Mouse (Mus musculus) hematopoietic stem cell, adult 5-6 weeks (primary cell): ENCODE results near the gene Pik3r5. TPM values are rescaled to one million over a fixed set of nuclear protein-coding genes. Genes with fewer than 3 reads are reported as not detected.

Experiments
- ATAC-seq, 2 experiments: fragments of 125-278 bp in 1 of 2; replicated peaks in 1 of 2; 2 replicates each; pipeline ENCODE4 v1.8.0; 2016 to 2017; ENCODE audit warnings: inconsistent platforms in 2 of 2, mild to moderate bottlenecking in 2 of 2, moderate number of reproducible peaks in 2 of 2, low read depth in 1 of 2, moderate TSS enrichment in 1 of 2; ENCODE audit not compliant: low FRiP score in 2 of 2, poor library complexity in 2 of 2, severe bottlenecking in 2 of 2, insufficient read depth in 1 of 2, low TSS enrichment in 1 of 2
- total RNA-seq: library from RNA; stranded (forward); fragments of 172-1452, 232-1000 nt; gene quantifications from 2 replicates; pipeline ENCODE4 v1.2.3, GENCODE M21; 2017

Pik3r5 gene
- total RNA-seq, 1 experiment from 2014 or later, result 3.6 TPM

- no peak for ATAC-seq
Measured at GRCm38 (mm10) chr11:68398891-68399547, 32.9 kb upstream of the Pik3r5 start.

GRCm38 (mm10) chr11:68399548-68400020 is 32.3 kb upstream of the Pik3r5 start:
- no peak for ATAC-seq

DNA sequence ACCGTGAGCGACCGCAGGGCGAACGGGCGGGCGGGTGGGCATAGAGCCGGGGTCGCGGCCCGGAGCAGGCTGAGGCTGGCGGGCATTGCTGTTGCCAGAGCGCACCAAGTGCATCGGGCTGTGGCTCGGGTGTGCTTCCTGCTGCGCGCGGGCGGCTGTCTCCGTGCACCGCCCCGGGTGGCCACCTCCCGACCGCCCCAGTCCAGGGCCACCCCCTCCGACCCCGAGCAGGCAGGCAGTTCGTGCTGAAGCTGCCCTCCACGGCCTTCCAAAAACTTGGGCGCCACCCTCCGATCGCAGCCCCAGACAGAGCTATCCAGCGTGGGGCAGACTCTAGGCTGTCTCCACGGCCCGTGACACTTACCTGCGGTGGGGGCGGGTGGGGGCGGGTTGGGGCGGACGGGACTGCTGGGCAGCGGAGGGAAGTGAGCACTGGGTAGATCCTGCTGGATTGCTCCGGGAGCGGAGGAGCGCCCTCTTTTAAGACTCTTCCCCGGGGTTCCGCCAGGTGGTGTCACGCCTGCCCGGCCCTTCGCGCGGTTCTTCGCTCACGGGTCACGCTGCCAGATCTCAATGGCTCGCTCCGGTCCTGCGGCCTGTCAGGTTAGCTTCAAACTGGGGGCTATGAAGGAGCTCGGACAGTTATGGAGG is 31.8 kb upstream of the Pik3r5 start:
- peak; percentile 43 to 52; a peak in 3 of 4 replicates for ATAC-seq

DNA sequence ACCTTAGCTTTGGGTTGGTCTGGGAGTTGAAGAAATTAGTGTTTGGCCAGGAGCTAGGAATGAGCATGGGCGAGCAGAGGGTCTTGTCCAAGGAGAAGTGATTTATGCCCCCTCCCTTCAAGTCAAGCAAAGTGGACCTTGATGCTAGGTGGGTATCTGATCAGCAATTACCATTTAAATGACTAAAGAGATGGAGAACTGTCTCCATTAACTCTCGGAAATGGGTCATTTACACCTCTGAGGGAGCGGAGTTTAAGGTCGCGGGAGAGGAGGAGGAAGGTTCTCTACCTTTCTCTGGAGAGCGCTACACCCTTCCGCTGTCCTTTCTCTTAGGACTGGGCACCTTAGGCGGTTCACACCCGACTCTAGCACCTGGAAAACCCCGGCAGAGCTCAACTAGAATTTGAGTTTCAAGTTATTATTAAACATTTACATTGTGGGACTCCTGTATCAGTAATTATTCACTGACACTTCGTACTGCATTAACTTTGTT is 31.1 kb upstream of the Pik3r5 start, which contains the start of gene Ntn1:
TSS of gene Ntn1 (minus strand) at position 97 of the 493 bp plus-strand sequence.
- no peak for ATAC-seq

- ATAC-seq, result no peak
Measured at GRCm38 (mm10) chr11:68401428-68401827, 30.5 kb upstream of the Pik3r5 start.

DNA sequence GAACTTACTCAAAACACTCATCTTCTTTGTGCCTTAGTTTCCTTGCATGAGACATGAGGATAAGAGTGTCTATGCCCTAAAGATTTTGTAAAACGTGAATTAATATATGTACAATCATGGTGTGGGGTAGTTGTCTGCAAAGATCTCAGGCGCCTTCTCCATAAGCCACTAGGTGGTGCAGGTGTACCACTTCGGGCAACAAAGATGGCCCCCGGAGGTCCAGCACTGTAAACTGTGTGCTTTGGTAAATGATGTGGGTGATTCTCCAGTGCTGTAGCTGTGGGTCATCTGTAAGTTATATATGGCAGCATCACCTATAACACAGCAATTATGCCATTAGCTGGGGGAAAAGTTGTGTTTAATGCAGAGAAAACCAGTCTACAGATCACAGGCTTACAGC is 27.7 kb upstream of the Pik3r5 start:
- no peak for ATAC-seq

DNA sequence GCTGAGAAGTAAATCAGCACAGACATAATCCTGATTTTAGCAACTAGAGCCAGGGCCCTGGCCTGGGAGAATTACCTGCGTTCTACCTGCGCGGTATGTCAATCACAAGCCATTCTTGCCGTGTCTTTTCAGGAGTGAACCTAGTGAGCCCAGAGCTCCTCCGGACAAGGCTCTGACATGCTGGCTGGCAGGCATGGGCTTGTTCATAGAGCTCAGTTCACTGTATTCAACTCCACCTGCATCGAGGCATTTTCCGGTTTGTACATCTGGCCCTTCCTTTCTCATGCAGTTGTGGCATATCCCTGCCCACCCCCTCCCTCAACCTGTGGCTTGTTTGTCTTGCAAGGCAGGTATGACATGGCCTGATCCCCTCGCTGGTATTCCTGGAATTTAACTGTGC is 26.3 kb upstream of the Pik3r5 start:
- ATAC-seq, result no peak

DNA sequence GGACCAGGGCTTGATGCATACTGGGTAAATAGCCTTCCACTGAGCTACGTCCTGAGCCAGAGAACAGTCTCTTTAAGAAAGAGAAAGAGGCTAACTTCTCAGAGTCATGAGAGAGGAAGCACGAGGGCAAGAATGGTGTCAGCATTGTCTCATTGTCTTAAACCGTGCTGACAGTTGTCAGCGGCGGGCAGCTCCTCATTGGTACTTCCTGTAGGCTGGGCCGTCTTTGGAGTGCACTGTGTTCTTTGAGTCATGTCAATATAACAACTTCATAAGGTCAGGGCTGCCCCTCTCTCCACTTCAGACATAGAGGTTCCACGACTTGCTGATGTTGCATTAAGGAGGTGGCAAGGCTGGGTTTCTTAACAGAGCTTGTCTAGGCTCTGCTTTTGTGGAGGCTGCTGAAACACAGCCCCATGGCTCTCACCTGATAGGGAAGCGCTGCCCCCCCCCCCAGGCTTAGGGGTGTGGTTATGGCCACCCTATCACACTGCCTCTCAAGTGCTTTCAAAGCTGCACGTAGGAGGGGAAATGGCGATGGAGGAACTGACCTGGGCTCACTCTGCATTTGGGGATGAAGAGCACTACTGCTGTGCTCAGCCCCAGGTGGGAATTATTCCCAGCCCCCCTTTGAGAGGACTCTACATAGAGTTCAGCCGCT is 24.5 kb upstream of the Pik3r5 start:
- no peak for ATAC-seq

DNA sequence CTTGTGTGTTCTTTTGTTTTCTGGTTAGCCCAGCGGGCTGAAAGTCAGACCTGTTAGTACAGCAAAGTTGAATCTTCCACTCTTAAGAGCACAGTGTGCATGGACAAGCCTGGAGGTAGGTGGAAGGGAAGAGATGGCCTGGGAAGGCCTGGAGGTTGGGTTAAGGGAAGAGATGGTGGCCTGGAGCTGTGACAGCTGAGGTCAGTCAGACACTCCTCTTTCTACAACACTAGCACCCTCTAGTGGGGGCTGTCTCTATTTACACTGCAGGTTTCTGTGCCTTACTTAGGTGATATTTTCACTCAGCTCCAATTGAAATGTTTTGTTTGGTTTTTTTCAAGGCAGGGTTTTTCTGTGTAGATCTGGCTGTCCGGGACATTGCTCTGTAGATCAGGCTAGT is 23.8 kb upstream of the Pik3r5 start:
- peak; percentile 73 to 82; a peak in 3 of 4 replicates for ATAC-seq

DNA sequence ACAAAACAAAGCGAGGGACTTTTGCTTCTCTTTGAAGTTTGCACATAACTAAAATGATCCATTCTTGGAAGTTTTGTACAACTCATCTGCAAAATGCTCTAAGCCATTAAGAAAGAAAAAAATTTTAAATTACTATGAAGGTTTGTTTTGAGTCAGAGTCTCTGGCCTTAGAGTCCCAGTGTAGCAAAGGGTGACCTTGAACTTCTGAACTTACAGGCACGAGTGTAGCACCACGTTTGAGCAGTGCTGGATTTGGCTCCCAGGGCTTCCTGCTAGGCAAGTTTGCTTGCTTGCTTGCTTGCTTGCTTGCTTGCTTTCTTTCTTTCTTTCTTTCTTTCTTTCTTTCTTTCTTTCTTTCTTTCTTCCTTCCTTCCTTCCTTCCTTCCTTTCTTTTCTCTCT is 14.9 kb upstream of the Pik3r5 start:
- no peak for ATAC-seq

DNA sequence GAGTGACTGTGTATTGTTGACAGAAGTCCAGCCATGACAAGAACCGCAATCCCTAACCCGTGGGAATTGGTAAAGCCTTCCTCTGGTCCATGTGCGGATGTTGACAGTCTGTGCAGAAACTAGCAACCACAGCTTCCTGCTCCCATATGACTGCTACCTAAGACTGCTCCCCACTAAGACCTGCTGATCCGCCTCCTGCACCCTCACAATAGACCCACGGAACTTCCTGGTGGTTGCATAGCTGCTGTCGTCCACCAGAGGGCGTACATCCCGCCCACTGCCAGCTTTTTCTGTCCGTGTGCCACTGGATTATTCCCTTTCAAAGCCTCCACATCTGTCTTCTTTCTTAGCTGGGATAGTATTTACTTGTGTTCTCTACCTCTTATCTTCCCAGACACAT is 14.1 kb upstream of the Pik3r5 start:
- ATAC-seq, result peak; percentile 88 to 96

GRCm38 (mm10) chr11:68425492-68426315 is 6.2 kb upstream of the Pik3r5 start:
- no peak for ATAC-seq

DNA sequence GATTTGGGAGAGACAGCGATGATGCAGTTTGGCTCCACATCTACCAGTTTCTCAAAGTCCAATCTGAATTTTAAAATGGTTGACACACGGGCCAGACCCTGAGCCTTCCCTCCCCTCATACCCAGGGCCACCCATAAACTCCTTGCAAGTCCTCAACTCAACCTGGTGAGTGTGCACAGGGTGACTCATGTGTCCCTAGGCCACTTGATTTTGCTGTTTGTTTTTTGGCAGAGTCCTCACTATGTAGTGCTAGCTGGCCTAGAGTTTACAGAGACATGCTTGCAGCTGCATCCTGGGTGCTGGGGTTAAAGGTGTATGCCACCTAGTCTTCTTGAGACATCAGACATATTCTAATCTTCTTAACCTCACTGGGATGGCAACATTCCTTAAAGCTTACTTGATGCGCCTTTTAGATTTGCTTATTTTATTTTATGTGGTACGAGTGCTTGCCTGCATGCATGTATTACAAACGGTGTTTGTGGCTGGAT is 4.8 kb upstream of the Pik3r5 start:
- no peak for ATAC-seq

DNA sequence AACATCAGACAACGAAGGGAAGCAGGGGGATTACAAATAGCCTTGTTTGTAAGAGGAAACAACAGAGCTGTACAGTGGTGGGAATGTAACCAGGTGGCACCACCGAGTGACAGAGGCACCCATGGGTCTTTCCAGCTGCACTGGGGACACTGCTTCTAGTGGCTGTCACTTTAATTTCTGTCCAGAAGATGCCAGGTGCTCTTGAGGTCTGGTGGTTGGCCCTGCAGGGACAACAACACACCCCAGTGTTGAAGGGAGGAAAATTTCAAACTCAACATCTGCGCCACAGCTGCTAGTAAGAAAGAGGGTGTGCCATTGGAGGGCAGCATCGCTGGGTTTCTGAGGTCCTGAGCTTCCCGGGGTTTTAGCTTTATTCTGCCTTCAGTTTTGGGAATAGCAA is 1.3 kb upstream of the Pik3r5 start:
- no peak; a peak in 1 of 4 replicates for ATAC-seq

- peak; percentile 4 to 39; a peak in 2 of 4 replicates for ATAC-seq
Measured at GRCm38 (mm10) chr11:68432361-68433021, 570 bp downstream of the Pik3r5 start.

GRCm38 (mm10) chr11:68433534-68433933 is 1.6 kb downstream of the Pik3r5 start:
- ATAC-seq, result no peak

GRCm38 (mm10) chr11:68434697-68435096 is 2.8 kb downstream of the Pik3r5 start:
- no peak for ATAC-seq
